Mouse (Mus musculus) midbrain, postnatal 0 days (tissue): ENCODE measurements around the gene Sox21. TPM values are rescaled to one million over a fixed set of nuclear protein-coding genes. Genes with fewer than 3 reads are reported as not detected.
A peak's percentile ranks its signal among the peaks of the same experiment; 100 is the strongest.

ENCODE experiments used
- ATAC-seq: fragments of 200-750 bp; cut with Nextera tagmentation; 2 replicates; pipeline ENCODE4 v1.8.0; 2017; ENCODE audit warnings: moderate number of reproducible peaks, mild to moderate bottlenecking, moderate TSS enrichment, moderate library complexity; ENCODE audit not compliant: low FRiP score
- DNase-seq: peaks from one replicate; pipeline ENCODE4 v3.0.0-alpha.2; 2015; ENCODE audit warnings: low spot score
- H3K27ac ChIP-seq: fragments of 300-500 bp; sonication (generic); 2 replicates; pipeline ENCODE4 v1.5.1; 2014; ENCODE audit warnings: low read depth, mild to moderate bottlenecking, low read length, mixed read lengths
- H3K27me3 ChIP-seq: fragments of 300-500 bp; sonication (generic); 2 replicates; pipeline ENCODE4 v1.6.1; 2014; ENCODE audit warnings: low read length, control low read depth, mixed read lengths; ENCODE audit not compliant: insufficient read depth
- H3K36me3 ChIP-seq: fragments of 300-500 bp; sonication (generic); 2 replicates; pipeline ENCODE4 v1.6.1; 2014; ENCODE audit warnings: low read length, control low read depth, mixed read lengths; ENCODE audit not compliant: insufficient read depth
- H3K4me1 ChIP-seq: fragments of 300-500 bp; sonication (generic); 2 replicates; pipeline ENCODE4 v1.6.1; 2014; ENCODE audit warnings: mild to moderate bottlenecking, control low read depth, antibody characterized with exemption, low read length, mixed read lengths; ENCODE audit not compliant: insufficient read depth
- H3K4me2 ChIP-seq: fragments of 300-500 bp; sonication (generic); 2 replicates; pipeline ENCODE4 v1.6.1; 2014; ENCODE audit warnings: low read depth, mild to moderate bottlenecking, low read length, mixed read lengths; ENCODE audit not compliant: poor library complexity, severe bottlenecking
- H3K4me3 ChIP-seq: fragments of 300-500 bp; sonication (generic); 2 replicates; pipeline ENCODE4 v1.5.1; 2014; ENCODE audit warnings: low read depth, mild to moderate bottlenecking, low read length, moderate library complexity
- H3K9ac ChIP-seq: fragments of 300-500 bp; sonication (generic); replicated peaks from 2 replicates; pipeline ENCODE4 v1.6.1; 2014; ENCODE audit warnings: mild to moderate bottlenecking, low read length, moderate library complexity, mixed read lengths; ENCODE audit not compliant: poor library complexity, severe bottlenecking
- H3K9me3 ChIP-seq: fragments of 300-500 bp; sonication (generic); 2 replicates; pipeline ENCODE4 v1.6.1; 2016; ENCODE audit warnings: low read length, control low read depth
- CTCF ChIP-seq: IDR thresholded peaks from 2 replicates; pipeline ENCODE4 v1.5.1; 2016; ENCODE audit warnings: antibody characterized with exemption, mild to moderate bottlenecking
- WGBS: fragments of 180-500 bp; shearing (Covaris S2); extraction: QIAGEN DNeasy Blood & Tissue Kit; methylation state at CpG from one replicate; pipeline ENCODE4 v1.1.7; 2014; 5-methylcytosine and 5-hydroxymethylcytosine counted together
- polyA plus RNA-seq: library from polyadenylated mRNA; unstranded; fragments of >200 nt; fragmentation: Nextera tagmentation; extraction: Ambion mirVana; gene quantifications from 2 replicates; pipeline ENCODE4 v1.2.1, GENCODE M21; 2015
- total RNA-seq: library from RNA; depleted of rRNA; stranded (reverse); fragments of >200 nt; gene quantifications from 2 replicates; pipeline ENCODE4 v1.2.3, GENCODE M21; 2014

Gene Sox21
- total and polyA plus RNA-seq, 2 experiments from 2014 or later, result 7.4 to 27.8 TPM

DNA sequence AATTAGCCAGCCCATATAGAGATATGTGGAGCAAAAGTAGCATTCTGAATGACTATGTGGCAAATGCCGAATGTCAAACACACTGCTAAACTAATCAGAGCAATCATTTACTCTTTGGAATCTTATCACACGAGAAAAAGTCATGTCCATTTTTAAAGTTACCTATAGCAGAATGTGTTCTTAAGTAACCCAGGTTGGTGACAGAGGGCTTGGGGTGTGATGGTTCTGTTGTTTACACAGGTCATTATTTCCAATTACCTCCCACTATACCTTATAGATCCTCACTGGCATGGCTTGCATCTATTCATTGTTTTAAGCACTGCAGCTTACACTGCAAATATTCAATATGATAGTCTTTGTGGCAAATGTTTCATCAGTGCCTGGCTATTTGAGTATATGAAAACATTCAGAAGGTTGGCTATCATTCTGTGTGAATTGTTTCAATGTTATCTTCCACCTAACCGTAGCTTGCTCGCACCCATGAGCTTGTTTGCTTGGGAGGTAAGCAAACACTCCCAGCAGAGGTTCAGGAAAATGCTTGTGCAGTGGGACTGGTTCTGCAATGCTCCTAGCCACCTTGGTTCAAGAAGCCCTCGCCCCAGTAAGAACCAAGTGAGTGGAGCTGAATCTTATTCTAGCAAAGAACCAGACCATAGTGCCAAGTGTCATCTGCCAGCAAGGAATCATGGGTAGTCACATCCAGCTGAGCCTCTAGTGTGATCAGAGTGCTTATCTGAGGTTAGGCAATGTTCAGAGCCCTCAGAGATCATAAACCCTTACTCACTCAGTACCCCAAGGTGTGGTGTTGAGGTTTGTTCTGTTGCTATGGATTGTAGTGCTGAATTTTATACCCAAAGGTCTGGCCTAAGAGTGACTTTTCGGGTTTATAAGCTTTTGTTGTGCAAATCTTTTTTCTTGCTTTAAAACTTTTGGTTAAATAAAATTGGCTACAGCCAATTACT, 36.0 kb upstream of the Sox21 start:
- Histone ChIP-seq H3K27me3 (no peaks in the 10 kb centered on the region), H3K36me3 (no peaks in the 10 kb centered on the region), H3K4me2 (no peak overlapping the region), H3K27ac (no peak overlapping the region), H3K9me3 (no peaks in the 10 kb centered on the region), H3K9ac (no peak overlapping the region), H3K4me3 (no peak overlapping the region), H3K4me1 (no peaks in the 10 kb centered on the region)
- 86% methylated on average over 6 of the region's 6 CpGs for WGBS
- no peak for DNase-seq
- no peak for ATAC-seq
- TF ChIP-seq CTCF, result no peak

DNA sequence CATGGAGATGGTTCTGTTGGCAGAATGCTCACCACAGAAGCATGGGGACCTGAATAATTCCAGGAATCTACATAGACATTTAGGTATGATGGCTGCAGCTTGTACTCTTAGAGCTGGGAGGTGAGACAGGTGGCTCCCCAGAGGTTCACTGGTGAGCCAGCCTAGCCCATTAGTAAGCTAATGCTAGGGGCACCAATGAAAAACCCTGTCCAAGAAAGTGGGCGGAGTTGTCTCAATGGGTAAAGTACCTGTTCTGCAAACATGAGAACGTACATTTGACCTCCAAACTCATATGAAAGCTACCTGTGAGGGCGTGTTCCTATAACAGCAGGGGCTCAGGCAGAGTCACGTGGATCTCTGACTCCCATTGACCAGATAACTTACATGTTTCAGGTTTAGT, 32.0 kb upstream of the Sox21 start:
- 94% methylated on average over 4 of the region's 4 CpGs for WGBS
- no peak for ATAC-seq

DNA sequence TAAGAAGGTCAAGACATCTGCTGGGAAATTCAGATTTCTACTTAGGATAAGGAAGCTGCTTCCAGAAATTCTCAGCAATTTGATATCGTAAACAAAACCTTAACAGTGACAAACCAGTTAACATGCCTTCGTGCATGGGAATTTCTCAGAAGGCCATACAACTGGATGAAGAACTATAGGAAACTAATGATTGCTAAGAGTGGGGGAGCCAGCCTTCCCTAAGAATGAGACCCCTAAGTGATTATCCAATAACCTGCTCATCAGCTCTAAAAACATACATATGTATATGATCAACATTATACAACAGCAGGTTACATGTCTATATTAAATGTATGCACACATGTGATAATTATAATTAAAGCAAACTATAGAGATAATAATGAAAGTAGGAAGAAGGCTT, 29.8 kb upstream of the Sox21 start, which contains the start of gene Gm9376:
Gene Gm9376, plus strand, starts transcription at position 301 of the 400 bp plus-strand sequence.
- Histone ChIP-seq H3K4me2 (no peak within 1 kb of the TSS), H3K36me3 (no peaks in the 10 kb centered on the region), H3K27ac (no peak within 1 kb of the TSS), H3K27me3 (no peaks in the 10 kb centered on the region), H3K9ac (no peak within 1 kb of the TSS), H3K9me3 (no peaks in the 10 kb centered on the region), H3K4me3 (no peak within 1 kb of the TSS), H3K4me1 (no peaks in the 10 kb centered on the region)
- no peak for DNase-seq
- WGBS, result 96% methylated on average over 2 of the region's 2 CpGs
- ATAC-seq, result no peak
- no peak for TF ChIP-seq CTCF

More for the DNA sequence above, 32.0 kb upstream of the Sox21 start:
- Histone ChIP-seq H3K27ac (no peak overlapping the region), H3K4me3 (no peak overlapping the region), H3K27me3 (no peaks in the 10 kb centered on the region), H3K9me3 (no peaks in the 10 kb centered on the region), H3K4me2 (no peak overlapping the region), H3K36me3 (no peaks in the 10 kb centered on the region), H3K9ac (no peak overlapping the region), H3K4me1 (no peaks in the 10 kb centered on the region)
- no peak for TF ChIP-seq CTCF
- no peak for DNase-seq

DNA sequence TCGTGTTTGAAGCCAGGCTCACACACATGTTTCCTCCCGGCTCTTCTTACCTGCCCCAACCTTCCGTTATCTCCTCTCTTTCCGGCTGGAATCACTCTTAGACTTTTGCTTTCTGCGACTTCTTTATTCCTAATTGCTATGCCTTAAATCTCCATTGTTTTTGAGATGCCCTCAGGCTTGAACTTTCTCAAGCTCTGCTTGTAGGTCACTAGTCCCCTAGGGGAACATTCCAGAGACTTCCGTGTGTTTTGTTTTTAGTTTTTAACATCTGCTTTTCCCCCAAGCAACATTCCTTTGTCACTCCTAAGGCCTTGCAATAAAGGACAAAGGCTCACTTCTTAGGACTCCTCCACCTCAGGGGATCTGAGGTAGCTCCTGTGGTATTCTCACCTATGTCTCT, 16.6 kb upstream of the Sox21 start:
- H3K4me1 ChIP-seq, result no peaks in the 10 kb centered on the region
- no peak overlapping the region for H3K4me2 ChIP-seq
- no peaks in the 10 kb centered on the region for H3K36me3 ChIP-seq
- no peaks in the 10 kb centered on the region for H3K9me3 ChIP-seq
- H3K27me3 ChIP-seq, result no peaks in the 10 kb centered on the region
- DNase-seq (no peak), ATAC-seq (no peak)
- H3K4me3 ChIP-seq, result no peak overlapping the region
- no peak for TF ChIP-seq CTCF
- H3K27ac ChIP-seq, result no peak overlapping the region
- WGBS, result 91% methylated on average over 6 of the region's 6 CpGs
- no peak overlapping the region for H3K9ac ChIP-seq

DNA sequence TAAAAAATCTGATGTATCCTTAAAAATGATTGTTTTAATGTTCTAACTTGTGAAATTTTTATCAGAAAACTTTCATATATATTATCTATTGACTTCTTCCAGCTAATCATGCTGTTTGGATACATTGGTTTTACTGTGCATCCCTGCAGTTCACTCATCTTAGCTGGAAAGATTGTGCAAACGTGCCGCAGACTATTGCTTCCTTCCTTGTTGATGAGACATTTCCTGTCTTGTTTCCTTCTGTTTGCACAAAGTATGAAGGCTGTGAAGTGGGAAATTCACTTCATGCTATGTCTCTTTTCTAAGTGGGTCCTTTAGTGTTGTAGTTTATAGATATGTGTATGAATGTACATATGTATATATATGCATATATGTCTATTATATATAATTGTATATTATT, 4.6 kb upstream of the Sox21 start:
- Histone ChIP-seq H3K36me3 (no peaks in the 10 kb centered on the region), H3K27ac (no peak overlapping the region), H3K4me1 (no peaks in the 10 kb centered on the region; the same call in 1 of the 2 replicates), H3K4me2 (no peak overlapping the region), H3K4me3 (no peak overlapping the region), H3K9ac (no peak overlapping the region), H3K27me3 (peaks cover 14% of the 10 kb centered on the region), H3K9me3 (no peaks in the 10 kb centered on the region)
- ATAC-seq (no peak), DNase-seq (no peak)
- no peak for TF ChIP-seq CTCF
- WGBS, result 87% methylated on average over 2 of the region's 2 CpGs

DNA sequence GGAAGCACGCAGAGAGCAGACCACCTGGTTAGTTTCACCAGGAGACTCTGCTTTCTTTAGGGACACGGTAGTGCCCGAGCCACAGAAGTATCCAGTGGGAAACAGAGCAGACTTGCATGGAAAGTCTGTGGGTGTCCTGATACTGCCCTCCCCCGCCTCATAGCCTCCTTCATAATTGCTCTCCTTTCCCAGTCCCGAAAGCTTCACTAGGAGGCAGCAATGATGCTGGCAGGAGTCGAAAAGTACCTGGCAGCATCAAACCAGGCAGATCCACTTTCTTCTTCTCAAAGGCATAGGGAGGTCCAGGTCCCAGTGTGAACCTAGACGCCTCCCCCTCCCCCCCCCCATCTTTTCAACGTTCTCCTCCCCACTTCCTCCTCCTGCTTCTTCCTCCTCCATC, 2.5 kb upstream of the Sox21 start:
- 11% methylated on average over 8 of the region's 8 CpGs for WGBS
- no peak for ATAC-seq
- DNase-seq, result no peak
- Histone ChIP-seq H3K27ac (no peak overlapping the region), H3K9ac (no peak overlapping the region), H3K4me1 (peaks cover 4% of the 10 kb centered on the region; the same call in 1 of the 2 replicates), H3K9me3 (no peaks in the 10 kb centered on the region), H3K36me3 (no peaks in the 10 kb centered on the region), H3K4me3 (no peak overlapping the region), H3K27me3 (peaks cover 32% of the 10 kb centered on the region), H3K4me2 (no peak overlapping the region)
- TF ChIP-seq CTCF, result peak; percentile 59
